Mouse (Mus musculus) ES-E14 (cell line): ENCODE measurements around the gene L1td1. TPM values are rescaled to one million over a fixed set of nuclear protein-coding genes. Genes with fewer than 3 reads are reported as not detected.
A peak's percentile ranks its signal among the peaks of the same experiment; 100 is the strongest.

Source experiments
- DNase-seq: peaks from one replicate; pipeline ENCODE4 v3.0.0-alpha.2; 2013; ENCODE audit warnings: low read depth, low spot score
- H3K27ac ChIP-seq: 2 replicates; pipeline ENCODE4 v1.5.1; 2012; ENCODE audit warnings: low read depth, mild to moderate bottlenecking, low read length, moderate library complexity, mixed read lengths; ENCODE audit not compliant: poor library complexity, insufficient read depth, severe bottlenecking
- H3K36me3 ChIP-seq: 2 replicates; pipeline ENCODE4 v1.6.1; 2012; ENCODE audit warnings: mild to moderate bottlenecking, low read length, moderate library complexity, mixed read lengths; ENCODE audit not compliant: control insufficient read depth, poor library complexity, insufficient read depth, severe bottlenecking
- H3K4me1 ChIP-seq, 2 experiments: fragments of 150-350 bp in 1 of 2; sonication (generic) in 1 of 2; 2 replicates each; pipeline ENCODE4 v1.6.1; 2012; ENCODE audit warnings: low read length in 2 of 2, mild to moderate bottlenecking in 1 of 2, mixed read lengths in 1 of 2; ENCODE audit not compliant: control insufficient read depth in 2 of 2, insufficient read depth in 2 of 2, poor library complexity in 1 of 2
- H3K4me3 ChIP-seq, 2 experiments: fragments of 150-350 bp in 1 of 2; sonication (generic) in 1 of 2; 2 replicates each; pipeline ENCODE4 v1.5.1; 2012; ENCODE audit warnings: low read length in 2 of 2, low read depth in 1 of 2, mild to moderate bottlenecking in 1 of 2, mixed read lengths in 1 of 2; ENCODE audit not compliant: insufficient read depth in 1 of 2, poor library complexity in 1 of 2, severe bottlenecking in 1 of 2
- H3K9ac ChIP-seq: 2 replicates; pipeline ENCODE4 v1.6.1; 2012; ENCODE audit warnings: low read depth, mild to moderate bottlenecking, low read length, mixed read lengths; ENCODE audit not compliant: poor library complexity, insufficient read depth, severe bottlenecking
- H3K9me3 ChIP-seq: fragments of 150-350 bp; sonication (generic); 2 replicates; pipeline ENCODE4 v1.6.1; 2012; ENCODE audit warnings: low read depth, mild to moderate bottlenecking, low read length; ENCODE audit not compliant: control insufficient read depth, insufficient read depth
- CHD2 ChIP-seq: IDR thresholded peaks from 2 replicates; pipeline ENCODE4 v1.6.1; 2014; ENCODE audit warnings: mild to moderate bottlenecking, low read depth, low read length, inconsistent platforms
- HCFC1 ChIP-seq: IDR thresholded peaks from 2 replicates; pipeline ENCODE4 v1.6.1; 2012; ENCODE audit warnings: low read length, inconsistent platforms, borderline replicate concordance; ENCODE audit not compliant: insufficient read depth
- MAFK ChIP-seq: IDR thresholded peaks from 2 replicates; pipeline ENCODE4 v1.6.1; 2014; ENCODE audit warnings: mild to moderate bottlenecking, low read depth, low read length, inconsistent platforms; ENCODE audit not compliant: insufficient read depth
- in situ Hi-C, 2 experiments: fragments of 600-800 bp; cut with MboI; formaldehyde crosslinking; loops; one replicate each; pipeline ENCODE4 v1.15.1; 2025; ENCODE audit warnings: low sequenced_read_pairs in 2 of 2, inconsistent platforms in 1 of 2; ENCODE audit not compliant: unreplicated experiment in 2 of 2
- total RNA-seq: library from RNA; depleted of rRNA; stranded (reverse); fragments of 300-350 nt; gene quantifications from 2 replicates; pipeline ENCODE4 v1.2.3, GENCODE M21; 2012; rRNA removed

Gene L1td1
- total RNA-seq, 1 experiment, result 286 TPM

DNA sequence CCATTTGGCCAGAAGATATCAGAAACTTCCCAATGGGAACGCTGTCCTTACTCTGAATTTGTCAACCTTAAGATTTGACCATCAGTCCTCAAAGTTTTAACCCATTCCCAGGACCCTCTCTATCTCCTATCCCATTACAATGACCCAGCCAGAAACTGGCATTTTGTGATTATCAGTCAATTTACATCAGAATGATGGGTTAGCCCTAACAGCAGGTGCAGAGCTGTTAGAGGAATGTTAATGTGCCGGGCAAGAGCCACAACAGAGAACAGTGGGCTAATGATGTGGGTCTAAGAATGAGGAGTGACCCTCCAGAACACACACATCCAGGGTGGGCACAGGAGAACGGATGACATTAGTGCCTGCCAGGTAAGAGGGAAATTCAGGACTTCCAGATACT is 59.7 kb downstream of the L1td1 start:
- Histone ChIP-seq H3K9ac (no peak overlapping the region), H3K4me3 (0 out of 4 replicates have a peak overlapping the region, but pooled peaks of 1 of the 2 experiments have one; percentile 3), H3K9me3 (no peaks in the 10 kb centered on the region), H3K27ac (no peak overlapping the region), H3K36me3 (no peaks in the 10 kb centered on the region), H3K4me1 (peaks cover 9 to 22% of the 10 kb centered on the region in 2 experiments)
- TF ChIP-seq MAFK, result no peak
- no peak for TF ChIP-seq HCFC1
- TF ChIP-seq CHD2, result no peak
- in situ Hi-C loops, result no loop called here
- no peak for DNase-seq

Other genes with a start within 250 kb of the L1td1 start
- 4.0 and 5.4 TPM in 2 replicates for gene Kank4, start 90.8 kb downstream of the L1td1 start, total RNA-seq
- 0.13 TPM in 1 of 2 replicates, not detected in the other for gene I0C0044D17Rik, start 97.1 kb downstream of the L1td1 start, total RNA-seq
- gene Usp1, start 197.1 kb downstream of the L1td1 start, total RNA-seq, result 40.8 and 47.3 TPM in 2 replicates